Mouse (Mus musculus) lung, postnatal 25 days (tissue): Measurements from ENCODE around the gene Cyp2c29.
"Not testable (repeated sequence)": the region's sequence is repeated elsewhere in the genome, so short reads cannot be mapped to it uniquely, and the experiment has no call there.

Experiments used
- DNase-seq: peaks from one replicate; pipeline ENCODE4 v3.0.0; 2022; ENCODE audit warnings: low spot score

The Cyp2c29 gene

GRCm38 (mm10) chr19:39269105-39269504, at the start of gene Cyp2c29:
Cyp2c29 (plus strand) TSS chr19:39269405.
- DNase-seq = not testable (repeated sequence)

GRCm38 (mm10) chr19:39267036-39267435, 2.2 kb upstream of the Cyp2c29 start:
- not testable (repeated sequence) for DNase-seq

- no peak for DNase-seq
These were observed 13.6 kb downstream of the Cyp2c29 start for GRCm38 (mm10) chr19:39282801-39283200.

GRCm38 (mm10) chr19:39285637-39286036, 16.4 kb downstream of the Cyp2c29 start:
- no peak for DNase-seq

GRCm38 (mm10) chr19:39286825-39287224, 17.6 kb downstream of the Cyp2c29 start:
- DNase-seq = no peak

GRCm38 (mm10) chr19:39288978-39289377, 19.8 kb downstream of the Cyp2c29 start:
- DNase-seq = no peak
